Mouse (Mus musculus) cerebellum, postnatal 4 days (tissue): ENCODE data around the gene Vmn1r129.
"Not testable (repeated sequence)": the region's sequence is repeated elsewhere in the genome, so short reads cannot be mapped to it uniquely, and the experiment has no call there.

Experiments used
- DNase-seq, 2 experiments: peaks; one replicate each; pipeline ENCODE4 v3.0.0; 2022; ENCODE audit warnings: low spot score in 2 of 2, mixed read lengths in 1 of 2

The Vmn1r129 gene

GRCm38 (mm10) chr7:21361191-21361590, at the start of gene Vmn1r129:
Gene Vmn1r129 (minus strand): TSS chr7:21361291.
- not testable (repeated sequence) for DNase-seq

- DNase-seq: not testable (repeated sequence)
Measured at GRCm38 (mm10) chr7:21349073-21349472, 12.0 kb downstream of the Vmn1r129 start, which contains the start of gene Vmn1r128. Gene Vmn1r128 (plus strand): TSS chr7:21349373.

GRCm38 (mm10) chr7:21319761-21320160, 41.3 kb downstream of the Vmn1r129 start, which contains the start of gene Vmn1r127:
Gene Vmn1r127 (minus strand): TSS chr7:21319861.
- DNase-seq: not testable (repeated sequence)
